Comparison of ENCODE assay signal across 23 mouse cellular contexts in genomic region chr5:151223696-151224366, GRCm38 (mm10). TPM values are rescaled to one million over a fixed set of nuclear protein-coding genes. Genes with fewer than 3 reads are reported as not detected.
A peak's percentile ranks its signal among the peaks of the same experiment; 100 is the strongest.
DNase-seq lines count a peak whose midpoint lies in the region; ATAC-seq and TF ChIP-seq lines count a peak whose summit lies in the region.
"Had no signal": no experiment of that assay in that cellular context is flagged by ENCODE, and none has a peak within 500 bp of the region (broad histone marks: within the 10 kb centered on the region; RNA-seq: fewer than 3 reads in every experiment).

No protein-coding gene starts in this region.

- no peaks in the 10 kb centered on the region for H3K27me3 ChIP-seq in forebrain, postnatal 0 days (ENCODE audit: insufficient read depth, low read length)
- H3K27me3 ChIP-seq: embryonic facial prominence, embryonic 12.5 days; forebrain, embryonic 13.5 days; forebrain, embryonic 15.5 days; Patski had no signal

- ATAC-seq in granulocyte monocyte progenitor cell, adult 5-6 weeks (replicated peaks; ENCODE audit: poor library complexity, severe bottlenecking), result peak; percentile 55
- ATAC-seq in megakaryocyte progenitor cell, adult 5-6 weeks (replicated peaks; ENCODE audit: poor library complexity), result peak; percentile 69
- no peak for ATAC-seq in forebrain, postnatal 0 days
- ATAC-seq: activated CD4-positive, CD25-positive, alpha-beta regulatory T cell, adult 4 months; forebrain, embryonic 13.5 days; forebrain, embryonic 15.5 days; Patski had no signal

- DNase-seq in heart, adult 11 months, result peak; percentile 27
- no peak for DNase-seq in heart, postnatal 4 days
- DNase-seq in ZHBTc4 (ENCODE audit: low read depth, low spot score), result peak; percentile 59
- no peak for DNase-seq in urinary bladder, postnatal 25 days (ENCODE audit: low spot score)
- no peak for DNase-seq in embryo, embryonic 10.5 days (ENCODE audit: low spot score)
- DNase-seq in forebrain, postnatal 0 days, result no peak
- DNase-seq: adrenal gland, adult 8-10 months; adrenal gland, postnatal 14 days; adrenal gland, postnatal 36 days; cerebellum, adult 11-12 months; cerebellum, adult 2 months; cerebellum, adult 9-10 months; cerebellum, postnatal 10 days; cerebellum, postnatal 25 days had no signal

- no peak overlapping the region for H3K27ac ChIP-seq in forebrain, postnatal 0 days (ENCODE audit: low read depth, low read length)
- H3K27ac ChIP-seq: embryonic facial prominence, embryonic 10.5 days; embryonic facial prominence, embryonic 12.5 days; forebrain, embryonic 13.5 days; forebrain, embryonic 15.5 days had no signal

- H3K4me3 ChIP-seq in forebrain, postnatal 0 days (ENCODE audit: low read depth, low read length), result no peak overlapping the region
- H3K4me3 ChIP-seq: embryonic facial prominence, embryonic 10.5 days; embryonic facial prominence, embryonic 12.5 days; forebrain, embryonic 13.5 days; forebrain, embryonic 15.5 days had no signal

- no peaks in the 10 kb centered on the region for H3K9me3 ChIP-seq in forebrain, postnatal 0 days (ENCODE audit: low read length)
- H3K9me3 ChIP-seq: embryonic facial prominence, embryonic 10.5 days; embryonic facial prominence, embryonic 12.5 days; forebrain, embryonic 13.5 days; forebrain, embryonic 15.5 days had no signal

- WGBS in forebrain, postnatal 0 days, result 68% methylated on average over 4 of the region's 4 CpGs

- no peak overlapping the region for H3K4me2 ChIP-seq in forebrain, postnatal 0 days (ENCODE audit: low read depth)
- H3K4me2 ChIP-seq: embryonic facial prominence, embryonic 12.5 days; forebrain, embryonic 13.5 days; forebrain, embryonic 15.5 days had no signal

- no peak overlapping the region for H3K9ac ChIP-seq in forebrain, postnatal 0 days
- H3K9ac ChIP-seq: embryonic facial prominence, embryonic 12.5 days; forebrain, embryonic 13.5 days; forebrain, embryonic 15.5 days had no signal

- H3K36me3 ChIP-seq in forebrain, postnatal 0 days (ENCODE audit: insufficient read depth), result no peaks in the 10 kb centered on the region
- H3K36me3 ChIP-seq: embryonic facial prominence, embryonic 10.5 days; embryonic facial prominence, embryonic 12.5 days; forebrain, embryonic 15.5 days; G1E had no signal

- H3K4me1 ChIP-seq in forebrain, postnatal 0 days (ENCODE audit: insufficient read depth), result no peaks in the 10 kb centered on the region
- H3K4me1 ChIP-seq: embryonic facial prominence, embryonic 12.5 days had no signal

- TF ChIP-seq CTCF in forebrain, postnatal 0 days (IDR thresholded peaks at IDR 0.05; ENCODE audit: low read depth), result no peak

RNA-seq across cellular contexts. Expression of gene Stard13, which starts 9.8 kb away (rescaled TPM):
- total RNA-seq in heart, postnatal 4 days (2021), result 10 to 100 TPM; 20.1 to 20.8 TPM
- total RNA-seq in granulocyte monocyte progenitor cell, adult 5-6 weeks (2014; fragmentation: Nextera tagmentation), result not detected in 2 replicates
- not detected in 2 replicates for total RNA-seq in granulocyte monocyte progenitor cell, adult 5-6 weeks (2017)
- total RNA-seq in megakaryocyte progenitor cell, adult 5-6 weeks (2015), result not detected in 2 replicates
- total RNA-seq in megakaryocyte progenitor cell, adult 5-6 weeks (2017), result not detected in 2 replicates
- total RNA-seq in forebrain, postnatal 0 days (2014; rRNA removed), result 9.8 and 19.2 TPM in 2 replicates
- 1.5 and 2.6 TPM in 2 replicates for polyA plus RNA-seq in forebrain, postnatal 0 days (2015; fragmentation: Nextera tagmentation; extraction: Ambion mirVana)
- polyA plus RNA-seq: activated CD4-positive, CD25-positive, alpha-beta regulatory T cell, adult 4 months; G1E had no signal

Comparison
In these comparisons a context has a peak if more than half of its experiments do, and no peak if none do; other contexts are left out.
1. DNase-seq: peak in heart, adult 11 months (single experiment) and ZHBTc4 (single experiment); none in heart, postnatal 4 days (single experiment), urinary bladder, postnatal 25 days (single experiment), embryo, embryonic 10.5 days (single experiment) and forebrain, postnatal 0 days (single experiment).
2. RNA of gene Stard13, which starts 9.8 kb away (total RNA-seq): 20.1 to 20.8 TPM in heart, postnatal 4 days and 9.8 to 19.2 TPM in forebrain, postnatal 0 days; not detected in granulocyte monocyte progenitor cell, adult 5-6 weeks and not detected in megakaryocyte progenitor cell, adult 5-6 weeks; every median in the first group is over 10 times any median in the second.